Mouse (Mus musculus) CH12.LX (cell line): ENCODE measurements at regions not wholly inside any gene's neighbourhood (a gene's known extent, or its start where the extent isn't known, plus 50 kb on each side); places are given as distances from the start of the nearest gene placed in this dataset.

Experiments used
- DNase-seq: peaks from one replicate; pipeline ENCODE4 v3.0.0-alpha.2; 2013; ENCODE audit errors: extremely low read depth
- H3K27ac ChIP-seq: 2 replicates; pipeline ENCODE4 v1.5.1; 2012; ENCODE audit warnings: low read depth, mild to moderate bottlenecking, control low read depth, moderate library complexity; ENCODE audit not compliant: insufficient read depth
- H3K27me3 ChIP-seq: replicated peaks from 2 replicates; pipeline ENCODE3; 2012; ENCODE audit warnings: inconsistent platforms
- H3K36me3 ChIP-seq, 2 experiments: replicated peaks in 1 of 2; 2 replicates each; pipeline versions ENCODE3 to v1.6.1; 2012; ENCODE audit warnings: inconsistent platforms in 1 of 2, low read length in 1 of 2, mild to moderate bottlenecking in 1 of 2, mixed read lengths in 1 of 2, moderate library complexity in 1 of 2; ENCODE audit not compliant: control insufficient read depth in 1 of 2, insufficient read depth in 1 of 2
- H3K4me1 ChIP-seq, 2 experiments: 2 replicates each; pipeline ENCODE4 v1.6.1; 2012; ENCODE audit warnings: inconsistent platforms in 1 of 2, moderate library complexity in 1 of 2; ENCODE audit not compliant: insufficient read depth in 2 of 2, control insufficient read depth in 1 of 2
- H3K4me2 ChIP-seq: 2 replicates; pipeline ENCODE4 v1.6.1; 2012; ENCODE audit warnings: low read depth, mild to moderate bottlenecking, control low read depth; ENCODE audit not compliant: poor library complexity, insufficient read depth, severe bottlenecking
- H3K4me3 ChIP-seq, 3 experiments: fragments of 150-350 bp in 1 of 3; sonication (generic) in 1 of 3; replicated peaks in 1 of 3; 2 replicates each; pipeline versions ENCODE3 to v1.5.1; 2011 to 2012; ENCODE audit warnings: low read depth in 2 of 3, low read length in 2 of 3, mild to moderate bottlenecking in 2 of 3, moderate library complexity in 2 of 3, control low read depth in 1 of 3, improper control_type of control experiment in 1 of 3, inconsistent platforms in 1 of 3, mixed read lengths in 1 of 3; ENCODE audit not compliant: poor library complexity in 1 of 3
- H3K79me2 ChIP-seq: replicated peaks from 2 replicates; pipeline ENCODE4 v1.6.1; 2012; ENCODE audit warnings: mild to moderate bottlenecking, moderate library complexity; ENCODE audit not compliant: control insufficient read depth, poor library complexity, insufficient read depth, severe bottlenecking; ENCODE audit errors: extremely low read depth
- H3K9ac ChIP-seq: 2 replicates; pipeline ENCODE4 v1.6.1; 2012; ENCODE audit warnings: low read depth, mild to moderate bottlenecking, control low read depth, moderate library complexity; ENCODE audit not compliant: insufficient read depth
- H3K9me3 ChIP-seq: replicated peaks from 2 replicates; pipeline ENCODE3; 2012; ENCODE audit warnings: low read length, inconsistent platforms, mixed read lengths
- CHD2 ChIP-seq: IDR thresholded peaks from 2 replicates; pipeline ENCODE4 v1.6.1; 2011; ENCODE audit warnings: low read length, improper control_type of control experiment
- CTCF ChIP-seq, 2 experiments: IDR thresholded peaks in 1 of 2; conservative IDR thresholded peaks in 1 of 2; 2 replicates each; pipeline ENCODE4 v1.5.1; 2011 to 2012; ENCODE audit warnings: low read depth in 2 of 2, low read length in 2 of 2, improper control_type of control experiment in 1 of 2, inconsistent platforms in 1 of 2, mild to moderate bottlenecking in 1 of 2, moderate library complexity in 1 of 2
- ELF1 ChIP-seq: IDR thresholded peaks from 2 replicates; pipeline ENCODE4 v1.6.1; 2014; ENCODE audit warnings: low read depth, mild to moderate bottlenecking, inconsistent platforms, low read length, improper control_type of control experiment
- GABPA ChIP-seq: IDR thresholded peaks from 2 replicates; pipeline ENCODE4 v1.6.1; 2012; ENCODE audit warnings: low read depth, low read length, improper control_type of control experiment, inconsistent platforms; ENCODE audit not compliant: insufficient replicate concordance
- HCFC1 ChIP-seq: IDR thresholded peaks from 2 replicates; pipeline ENCODE4 v1.6.1; 2012; ENCODE audit warnings: low read depth, mild to moderate bottlenecking, inconsistent platforms, low read length, improper control_type of control experiment
- IRF4 ChIP-seq: IDR thresholded peaks from 2 replicates; pipeline ENCODE4 v1.6.1; 2014; ENCODE audit warnings: low read depth, mild to moderate bottlenecking, inconsistent platforms, low read length, improper control_type of control experiment
- JUND ChIP-seq: conservative IDR thresholded peaks from 2 replicates; pipeline ENCODE4 v1.6.1; 2011; ENCODE audit warnings: low read depth, low read length, improper control_type of control experiment
- KAT2A ChIP-seq: IDR thresholded peaks from 2 replicates; pipeline ENCODE4 v1.6.1; 2012; ENCODE audit warnings: low read length, improper control_type of control experiment, inconsistent platforms; ENCODE audit not compliant: insufficient replicate concordance
- MEF2A ChIP-seq: IDR thresholded peaks from 2 replicates; pipeline ENCODE4 v1.6.1; 2014; ENCODE audit warnings: low read depth, mild to moderate bottlenecking, inconsistent platforms, low read length, improper control_type of control experiment, borderline replicate concordance
- MXI1 ChIP-seq: IDR thresholded peaks from 2 replicates; pipeline ENCODE4 v1.6.1; 2011; ENCODE audit warnings: mild to moderate bottlenecking, low read depth, low read length, improper control_type of control experiment
- MYC ChIP-seq: IDR thresholded peaks from 2 replicates; pipeline ENCODE4 v1.6.1; 2011; ENCODE audit warnings: low read depth, mild to moderate bottlenecking, improper control_type of control experiment, low read length
- NRF1 ChIP-seq: IDR thresholded peaks from 2 replicates; pipeline ENCODE4 v1.6.1; 2014; ENCODE audit warnings: low read depth, mild to moderate bottlenecking, inconsistent platforms, low read length, improper control_type of control experiment, moderate library complexity
- RCOR1 ChIP-seq: conservative IDR thresholded peaks from 2 replicates; pipeline ENCODE4 v1.6.1; 2012; ENCODE audit warnings: low read depth, mild to moderate bottlenecking, inconsistent platforms, low read length, improper control_type of control experiment
- SIN3A ChIP-seq: IDR thresholded peaks from 2 replicates; pipeline ENCODE4 v1.6.1; 2012; ENCODE audit warnings: low read length, improper control_type of control experiment, inconsistent platforms
- TBP ChIP-seq: conservative IDR thresholded peaks from 2 replicates; pipeline ENCODE4 v1.6.1; 2011; ENCODE audit warnings: low read depth, low read length, improper control_type of control experiment
- TCF12 ChIP-seq: IDR thresholded peaks from 2 replicates; pipeline ENCODE4 v1.6.1; 2014; ENCODE audit warnings: low read depth, mild to moderate bottlenecking, inconsistent platforms, low read length, improper control_type of control experiment
- UBTF ChIP-seq: IDR thresholded peaks from 2 replicates; pipeline ENCODE4 v1.6.1; 2012; ENCODE audit warnings: low read depth, mild to moderate bottlenecking, inconsistent platforms, low read length, improper control_type of control experiment, moderate library complexity
- ZKSCAN1 ChIP-seq: IDR thresholded peaks from 2 replicates; pipeline ENCODE4 v1.6.1; 2012; ENCODE audit warnings: low read depth, inconsistent platforms, low read length, improper control_type of control experiment, borderline replicate concordance
- ZMIZ1 ChIP-seq: IDR thresholded peaks from 2 replicates; pipeline ENCODE4 v1.6.1; 2012; ENCODE audit warnings: low read depth, mild to moderate bottlenecking, inconsistent platforms, low read length, improper control_type of control experiment
- ZNF384 ChIP-seq: IDR thresholded peaks from 2 replicates; pipeline ENCODE4 v1.6.1; 2012; ENCODE audit warnings: low read depth, low read length, improper control_type of control experiment, inconsistent platforms
- dilution Hi-C: fragments of 300-500 bp; cut with MboI; formaldehyde crosslinking; loops from 2 replicates; pipeline ENCODE4 v1.14.3; 2020; ENCODE audit warnings: low sequenced_read_pairs; ENCODE audit not compliant: extremely low pct_unique_long_range_greater_than_20kb, extremely low pct_ligation_motif_present
- in situ Hi-C: fragments of 300-500 bp; cut with MboI; formaldehyde crosslinking; loops from 3 replicates; pipeline ENCODE4 v1.14.3; 2019; ENCODE audit warnings: low sequenced_read_pairs, low pct_ligation_motif_present, low pct_unique_long_range_greater_than_20kb, mixed read lengths

- no peak for DNase-seq
- in situ Hi-C loops, result no loop called here
- Histone ChIP-seq H3K79me2 (no peaks in the 10 kb centered on the region), H3K4me2 (no peak overlapping the region), H3K4me1 (no peaks in the 10 kb centered on the region), H3K9ac (no peak overlapping the region), H3K36me3 (no peaks in the 10 kb centered on the region), H3K4me3 (no peak overlapping the region), H3K9me3 (no peaks in the 10 kb centered on the region)
- TF ChIP-seq NRF1 (no peak), ZMIZ1 (no peak), TCF12 (no peak), CTCF (conservative IDR thresholded peaks at IDR 0.05 in 1 of 2, IDR thresholded peaks at IDR 0.05 in 1 of 2; ENCODE audit: low read depth in 2 of 2, low read length in 2 of 2) (no peak), KAT2A (no peak), ZKSCAN1 (no peak), SIN3A (no peak), HCFC1 (no peak), TBP (no peak), GABPA (no peak), JUND (no peak), MEF2A (no peak), IRF4 (no peak), ELF1 (no peak), UBTF (no peak), MYC (no peak), ZNF384 (no peak)
- TF ChIP-seq, all 38 proteins: peak for 0
- dilution Hi-C loops, result no loop called here
- no peak overlapping the region for H3K27ac ChIP-seq
- peaks cover 36% of the 10 kb centered on the region for H3K27me3 ChIP-seq
Measured at GRCm38 (mm10) chr1:105157459-105158124, 198.9 kb downstream of the Rnf152 start.

GRCm38 (mm10) chr1:105152175-105152828 is 204.2 kb downstream of the Rnf152 start:
- in situ Hi-C loops, result no loop called here
- Histone ChIP-seq H3K79me2 (no peaks in the 10 kb centered on the region), H3K27me3 (peaks cover 44% of the 10 kb centered on the region), H3K4me3 (no peak overlapping the region), H3K4me2 (no peak overlapping the region), H3K27ac (no peak overlapping the region), H3K9ac (no peak overlapping the region)
- dilution Hi-C loops, result no loop called here
- no peak for DNase-seq
- TF ChIP-seq SIN3A (no peak), CHD2 (no peak), ELF1 (no peak), RCOR1 (no peak), MXI1 (no peak)
- TF ChIP-seq, all 38 proteins: peak for 0
- Histone ChIP-seq H3K36me3 (no peaks in the 10 kb centered on the region), H3K4me1 (no peaks in the 10 kb centered on the region), H3K9me3 (no peaks in the 10 kb centered on the region)
